In the genomic region with DNA sequence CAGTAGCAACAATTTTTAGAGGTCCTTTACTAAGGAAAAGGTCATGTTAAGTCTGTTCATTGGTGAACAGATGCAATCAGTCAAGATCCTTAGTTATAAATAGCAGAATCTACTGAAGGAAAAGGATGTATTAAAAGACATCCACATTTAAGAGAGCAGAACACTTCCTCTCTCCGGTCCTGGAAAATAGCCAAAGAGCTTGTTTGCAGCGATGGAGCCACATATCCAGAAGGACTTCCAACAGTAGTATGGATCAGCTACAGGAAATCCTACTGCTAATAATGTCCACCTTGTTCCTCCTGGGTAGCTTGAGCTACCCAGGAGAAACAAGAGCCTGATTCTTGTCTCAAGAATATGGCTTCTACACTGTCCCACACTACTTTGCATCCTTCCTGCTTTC, we compare ENCODE assay signal across 22 mouse cellular contexts.
DNase-seq lines count a peak whose midpoint lies in the region; ATAC-seq and TF ChIP-seq lines count a peak whose summit lies in the region.
"Had no signal": no experiment of that assay in that cellular context is flagged by ENCODE, and none has a peak within 500 bp of the region (broad histone marks: within the 10 kb centered on the region; RNA-seq: fewer than 3 reads in every experiment).

No protein-coding gene starts in this region.

- no peak overlapping the region for H3K4me3 ChIP-seq in intestine, embryonic 15.5 days (replicated peaks)
- H3K4me3 ChIP-seq in intestine, postnatal 0 days (ENCODE audit: low read depth, low read length), result no peak overlapping the region
- H3K4me3 ChIP-seq in kidney, embryonic 16.5 days (ENCODE audit: low read length), result no peak overlapping the region
- H3K4me3 ChIP-seq in lung, embryonic 14.5 days (ENCODE audit: low read depth, low read length), result no peak overlapping the region
- H3K4me3 ChIP-seq: embryonic facial prominence, embryonic 13.5 days; embryonic facial prominence, embryonic 15.5 days; erythroblast, embryonic 14.5 days; forebrain, embryonic 10.5 days; forebrain, embryonic 12.5 days had no signal

- no peak for TF ChIP-seq CTCF in intestine, postnatal 0 days (IDR thresholded peaks at IDR 0.05; ENCODE audit: low read depth)
- TF ChIP-seq CTCF in lung, embryonic 14.5 days (IDR thresholded peaks at IDR 0.05; ENCODE audit: low read depth), result no peak

- 49% methylated on average over 2 of the region's 2 CpGs for WGBS in intestine, embryonic 15.5 days
- WGBS in intestine, postnatal 0 days, result 65% methylated on average over 2 of the region's 2 CpGs
- 49% methylated on average over 2 of the region's 2 CpGs for WGBS in kidney, embryonic 16.5 days
- WGBS in lung, embryonic 14.5 days, result 45% methylated on average over 2 of the region's 2 CpGs

- no peak overlapping the region for H3K9ac ChIP-seq in intestine, embryonic 15.5 days
- H3K9ac ChIP-seq in intestine, postnatal 0 days (ENCODE audit: low read depth, low read length), result no peak overlapping the region
- H3K9ac ChIP-seq in kidney, embryonic 16.5 days (replicated peaks; ENCODE audit: low read length), result no peak overlapping the region
- H3K9ac ChIP-seq in lung, embryonic 14.5 days, result no peak overlapping the region
- H3K9ac ChIP-seq: embryonic facial prominence, embryonic 13.5 days; embryonic facial prominence, embryonic 15.5 days; forebrain, embryonic 12.5 days had no signal

- no peaks in the 10 kb centered on the region for H3K27me3 ChIP-seq in intestine, embryonic 15.5 days (replicated peaks)
- no peaks in the 10 kb centered on the region for H3K27me3 ChIP-seq in intestine, postnatal 0 days (replicated peaks; ENCODE audit: control insufficient read depth, insufficient read depth, low read length)
- no peaks in the 10 kb centered on the region for H3K27me3 ChIP-seq in kidney, embryonic 16.5 days (ENCODE audit: insufficient read depth, low read length)
- peaks cover 36% of the 10 kb centered on the region for H3K27me3 ChIP-seq in lung, embryonic 14.5 days (ENCODE audit: insufficient read depth, low read length)
- H3K27me3 ChIP-seq: embryonic facial prominence, embryonic 13.5 days; embryonic facial prominence, embryonic 15.5 days; forebrain, embryonic 12.5 days had no signal

- no peak overlapping the region for H3K4me2 ChIP-seq in intestine, embryonic 15.5 days (replicated peaks)
- H3K4me2 ChIP-seq in intestine, postnatal 0 days (replicated peaks; ENCODE audit: low read depth), result no peak overlapping the region
- no peak overlapping the region for H3K4me2 ChIP-seq in kidney, embryonic 16.5 days (replicated peaks; ENCODE audit: low read depth, low read length)
- H3K4me2 ChIP-seq in lung, embryonic 14.5 days, result no peak overlapping the region
- H3K4me2 ChIP-seq: embryonic facial prominence, embryonic 13.5 days; embryonic facial prominence, embryonic 15.5 days; forebrain, embryonic 12.5 days had no signal

- no peaks in the 10 kb centered on the region for H3K4me1 ChIP-seq in intestine, embryonic 15.5 days (replicated peaks)
- no peaks in the 10 kb centered on the region for H3K4me1 ChIP-seq in intestine, postnatal 0 days (replicated peaks; ENCODE audit: control insufficient read depth, insufficient read depth, low read length)
- H3K4me1 ChIP-seq in kidney, embryonic 16.5 days (ENCODE audit: insufficient read depth, low read length), result 0 out of 2 replicates have a peak, but pooled peaks cover 8% of the 10 kb centered on the region
- H3K4me1 ChIP-seq in lung, embryonic 14.5 days (ENCODE audit: insufficient read depth), result no peaks in the 10 kb centered on the region
- H3K4me1 ChIP-seq: embryonic facial prominence, embryonic 13.5 days; embryonic facial prominence, embryonic 15.5 days; forebrain, embryonic 10.5 days; forebrain, embryonic 12.5 days had no signal

- no peaks in the 10 kb centered on the region for H3K9me3 ChIP-seq in intestine, embryonic 15.5 days
- H3K9me3 ChIP-seq in intestine, postnatal 0 days (ENCODE audit: control insufficient read depth), result no peaks in the 10 kb centered on the region
- H3K9me3 ChIP-seq in kidney, embryonic 16.5 days (ENCODE audit: low read length), result no peaks in the 10 kb centered on the region
- no peaks in the 10 kb centered on the region for H3K9me3 ChIP-seq in lung, embryonic 14.5 days (ENCODE audit: low read depth, low read length)
- H3K9me3 ChIP-seq: embryonic facial prominence, embryonic 13.5 days; embryonic facial prominence, embryonic 15.5 days; forebrain, embryonic 10.5 days; forebrain, embryonic 12.5 days had no signal

- DNase-seq in kidney, postnatal 36 days, result no peak
- DNase-seq in lung, embryonic 14.5 days, result peak; percentile 71
- no peak for DNase-seq in lung, postnatal 36 days
- DNase-seq: adrenal gland, adult 2 months; adrenal gland, postnatal 10 days; adrenal gland, postnatal 25 days; cerebellum, adult 11 months; cerebellum, adult 18-20 months; cerebellum, adult 8-10 months; cerebellum, adult 9-11 months; cerebellum, postnatal 14 days; cerebellum, postnatal 36 days; embryo, embryonic 11 days had no signal

- ATAC-seq in intestine, embryonic 15.5 days, result 0 out of 2 replicates have a peak, but pooled peaks have one; percentile 25
- no peak for ATAC-seq in intestine, postnatal 0 days
- ATAC-seq in kidney, embryonic 16.5 days (ENCODE audit: low FRiP score, low TSS enrichment), result 0 out of 2 replicates have a peak, but pooled peaks have one; percentile 12
- no peak; the same call in 1 of the 2 replicates for ATAC-seq in lung, embryonic 14.5 days (ENCODE audit: insufficient read depth)
- ATAC-seq: forebrain, embryonic 14.5 days had no signal

- H3K36me3 ChIP-seq in intestine, embryonic 15.5 days, result no peaks in the 10 kb centered on the region
- no peaks in the 10 kb centered on the region for H3K36me3 ChIP-seq in intestine, postnatal 0 days (ENCODE audit: control insufficient read depth, insufficient read depth)
- H3K36me3 ChIP-seq in kidney, embryonic 16.5 days (ENCODE audit: insufficient read depth, low read length), result no peaks in the 10 kb centered on the region
- H3K36me3 ChIP-seq in lung, embryonic 14.5 days (ENCODE audit: insufficient read depth), result no peaks in the 10 kb centered on the region
- H3K36me3 ChIP-seq: embryonic facial prominence, embryonic 13.5 days; embryonic facial prominence, embryonic 15.5 days; forebrain, embryonic 10.5 days; forebrain, embryonic 12.5 days had no signal

- H3K27ac ChIP-seq in intestine, embryonic 15.5 days, result no peak overlapping the region
- no peak overlapping the region for H3K27ac ChIP-seq in intestine, postnatal 0 days (ENCODE audit: low read depth, low read length)
- H3K27ac ChIP-seq in kidney, embryonic 16.5 days (ENCODE audit: low read length), result 0 out of 2 replicates have a peak overlapping the region, but pooled peaks have one; percentile 24
- H3K27ac ChIP-seq in lung, embryonic 14.5 days (ENCODE audit: low read depth), result no peak overlapping the region
- H3K27ac ChIP-seq: embryonic facial prominence, embryonic 13.5 days; embryonic facial prominence, embryonic 15.5 days; forebrain, embryonic 10.5 days; forebrain, embryonic 12.5 days had no signal

Comparison
In these comparisons a context has a peak if more than half of its experiments do, and no peak if none do; other contexts are left out.
1. ATAC-seq: peak in intestine, embryonic 15.5 days (single experiment) and kidney, embryonic 16.5 days (single experiment); none in intestine, postnatal 0 days (single experiment) and lung, embryonic 14.5 days (single experiment).